Mouse (Mus musculus) CD4-positive, CD25-positive, alpha-beta regulatory T cell, adult 2 months (primary cell): ENCODE data around the gene Mtcl1.

Source experiments
- DNase-seq: peaks from one replicate; pipeline ENCODE4 v3.0.0-alpha.2; 2012; ENCODE audit warnings: low read depth, low spot score

Gene Mtcl1

DNA sequence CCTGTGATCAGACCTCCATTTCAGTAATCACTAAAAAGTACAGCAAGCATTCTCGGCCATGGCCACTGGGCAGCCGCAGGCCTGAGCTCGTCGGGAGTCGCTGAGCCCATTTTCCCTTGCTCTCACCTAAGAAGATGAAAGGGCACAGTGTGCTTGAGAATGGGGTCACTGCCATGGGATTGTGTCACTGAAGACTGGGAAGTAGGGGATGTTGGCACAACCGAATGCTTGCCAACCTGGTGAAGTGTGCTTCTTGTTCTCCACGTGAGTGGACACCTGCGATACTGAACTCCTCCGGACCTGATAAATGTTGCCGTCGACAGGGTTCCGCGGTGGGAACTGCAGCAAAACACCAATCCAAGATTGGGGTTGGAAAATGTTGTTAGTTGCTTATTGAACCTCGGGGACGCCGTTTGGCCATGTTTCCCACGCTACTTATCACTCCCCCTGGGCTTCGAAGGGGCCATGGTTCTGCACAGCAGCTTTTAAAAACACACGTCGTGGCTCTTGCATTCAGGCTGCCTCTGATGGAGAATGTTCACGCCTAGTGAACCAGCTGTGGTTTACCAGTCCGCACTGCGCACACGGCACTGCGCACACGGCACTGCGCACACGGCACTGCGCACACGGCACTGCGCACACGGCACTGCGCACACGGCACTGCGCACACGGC lies 85.6 kb downstream of the Mtcl1 start:
- DNase-seq: no peak

DNA sequence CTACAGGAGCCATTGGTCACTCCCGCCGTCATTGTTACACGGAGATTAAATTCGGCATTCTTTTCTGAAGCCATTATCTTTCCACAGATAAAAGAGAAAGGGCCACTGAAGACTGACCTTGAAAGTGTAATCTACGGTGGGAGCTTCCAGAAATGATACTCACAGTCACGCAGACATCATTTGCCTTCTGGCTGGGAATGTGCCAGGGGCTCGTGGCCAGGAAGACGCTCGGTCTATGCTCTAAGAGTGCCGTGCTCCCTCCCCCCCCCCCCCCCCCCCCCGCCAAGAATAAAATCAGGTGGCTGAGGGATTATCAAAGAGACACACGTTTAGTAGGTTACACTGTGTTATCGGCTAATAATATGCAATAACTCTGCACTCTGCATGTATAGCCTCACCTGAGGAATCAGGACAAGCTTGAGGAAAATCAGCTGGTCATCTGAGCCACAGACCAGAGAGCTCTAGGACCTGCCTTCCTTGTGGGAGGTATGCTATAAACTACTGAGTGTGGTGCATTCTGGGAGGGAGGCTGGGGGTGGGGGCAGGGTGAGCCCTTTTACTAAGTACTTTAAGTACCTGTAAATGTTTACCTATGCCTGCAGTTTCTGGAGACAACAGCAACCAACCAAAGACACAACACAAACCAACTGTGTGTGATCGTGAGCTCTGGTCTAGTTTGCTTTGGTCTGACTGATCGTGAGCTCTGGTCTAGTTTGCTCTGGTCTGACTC lies 87.1 kb downstream of the Mtcl1 start:
- DNase-seq: no peak

DNA sequence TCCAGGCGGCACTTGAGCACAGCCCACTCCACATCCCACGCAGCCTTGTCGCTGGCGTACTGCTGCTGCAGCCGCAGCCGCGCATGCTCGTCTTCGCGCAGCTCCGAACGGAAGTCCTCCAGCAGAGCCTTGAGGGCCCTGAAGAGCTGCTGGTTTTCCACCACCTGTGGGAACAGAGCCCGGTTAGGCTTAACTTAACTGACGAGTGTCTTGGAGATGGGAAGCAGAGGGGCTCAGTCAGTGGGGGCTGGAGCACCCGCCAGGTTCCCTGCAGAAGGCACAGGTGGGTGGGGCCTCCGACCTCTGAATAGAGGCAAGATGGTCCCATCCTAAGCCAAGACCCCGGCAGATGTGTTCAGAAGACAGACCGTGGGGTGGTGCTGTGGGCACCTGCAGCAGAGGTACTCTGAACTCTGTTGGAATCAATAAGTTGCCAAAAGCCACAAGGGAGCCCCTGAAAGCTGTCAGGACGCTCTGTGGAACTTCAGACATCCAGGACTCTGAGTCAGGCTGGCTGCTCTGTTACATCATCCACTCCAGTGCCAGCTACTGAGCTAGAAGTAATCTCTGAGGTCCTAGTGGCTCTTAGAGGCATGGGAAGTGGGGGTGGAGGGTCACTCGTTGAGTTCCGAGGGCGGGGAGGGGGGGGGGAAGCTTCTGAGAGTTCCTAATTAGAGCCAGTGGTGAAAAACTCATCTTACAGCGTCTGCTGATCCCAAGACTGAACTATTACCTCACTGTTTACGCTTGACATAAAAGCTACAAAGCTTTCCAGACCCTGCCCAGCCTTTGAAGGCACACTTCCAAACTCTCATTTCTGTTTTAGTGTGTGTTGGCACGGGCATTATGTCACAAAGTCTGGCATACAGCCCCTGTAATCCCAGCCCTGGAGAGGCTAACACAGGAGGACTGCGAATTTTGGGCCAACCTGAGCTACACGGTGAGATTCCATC lies 91.2 kb downstream of the Mtcl1 start:
- no peak for DNase-seq

DNA sequence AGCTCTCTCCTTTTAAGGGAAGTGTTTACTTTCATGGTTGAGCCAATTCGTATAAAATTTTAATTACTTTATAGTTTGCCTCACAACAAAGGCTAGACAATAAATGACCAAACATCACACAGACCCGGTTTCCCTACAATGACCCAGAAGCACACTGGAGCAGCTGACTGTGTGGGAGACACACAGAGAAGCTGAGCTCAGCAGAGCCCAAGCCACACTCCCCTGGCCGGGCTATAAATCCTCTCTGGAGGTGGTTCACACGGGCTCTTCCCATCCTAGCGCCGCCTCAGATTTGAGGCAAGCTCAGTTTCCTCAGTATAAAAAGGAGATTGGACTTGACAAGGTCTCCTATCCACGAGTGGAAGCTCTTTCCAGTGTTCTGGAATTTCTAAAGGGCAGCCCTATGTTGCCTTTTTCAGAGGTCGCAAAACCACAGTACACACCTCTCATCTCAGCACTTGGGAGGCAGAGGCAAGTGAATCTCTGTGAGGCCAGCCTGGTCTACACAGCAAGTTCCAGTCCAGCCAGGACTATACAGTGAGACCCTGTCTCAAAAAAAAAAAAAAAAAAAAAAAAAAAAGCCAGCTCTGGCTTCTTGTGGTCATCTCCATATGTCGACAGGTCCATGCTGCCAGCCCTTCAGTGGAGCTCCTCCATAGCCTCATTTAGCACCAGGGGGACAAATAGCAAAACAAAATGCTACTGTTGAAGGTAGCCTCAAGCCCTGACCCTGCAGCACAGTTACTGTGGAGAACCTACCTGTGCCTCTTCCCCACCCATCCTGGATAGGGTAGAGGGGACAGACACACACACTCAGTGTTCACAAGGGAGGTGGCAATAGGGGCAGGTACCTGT lies 92.2 kb downstream of the Mtcl1 start:
- no peak for DNase-seq

DNA sequence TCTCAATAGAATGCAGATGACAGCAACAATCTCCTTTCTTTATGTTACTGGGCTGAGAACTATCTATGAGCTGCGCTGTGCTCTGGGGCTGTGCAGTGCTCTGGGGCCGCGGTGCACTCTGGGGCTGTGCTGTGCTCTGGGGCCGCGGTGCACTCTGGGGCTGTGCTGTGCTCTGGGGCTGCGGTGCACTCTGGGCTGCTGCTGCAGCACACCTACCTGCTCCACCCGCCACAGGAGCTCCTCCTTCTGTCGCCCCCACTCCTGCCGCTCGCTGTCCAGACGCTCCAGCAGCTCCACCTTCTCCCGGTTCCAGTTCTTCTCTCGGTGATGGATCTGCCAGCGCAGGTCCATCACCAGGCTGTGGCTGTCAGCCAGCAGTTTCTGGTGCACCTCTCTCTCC lies 95.6 kb downstream of the Mtcl1 start:
- no peak for DNase-seq

DNA sequence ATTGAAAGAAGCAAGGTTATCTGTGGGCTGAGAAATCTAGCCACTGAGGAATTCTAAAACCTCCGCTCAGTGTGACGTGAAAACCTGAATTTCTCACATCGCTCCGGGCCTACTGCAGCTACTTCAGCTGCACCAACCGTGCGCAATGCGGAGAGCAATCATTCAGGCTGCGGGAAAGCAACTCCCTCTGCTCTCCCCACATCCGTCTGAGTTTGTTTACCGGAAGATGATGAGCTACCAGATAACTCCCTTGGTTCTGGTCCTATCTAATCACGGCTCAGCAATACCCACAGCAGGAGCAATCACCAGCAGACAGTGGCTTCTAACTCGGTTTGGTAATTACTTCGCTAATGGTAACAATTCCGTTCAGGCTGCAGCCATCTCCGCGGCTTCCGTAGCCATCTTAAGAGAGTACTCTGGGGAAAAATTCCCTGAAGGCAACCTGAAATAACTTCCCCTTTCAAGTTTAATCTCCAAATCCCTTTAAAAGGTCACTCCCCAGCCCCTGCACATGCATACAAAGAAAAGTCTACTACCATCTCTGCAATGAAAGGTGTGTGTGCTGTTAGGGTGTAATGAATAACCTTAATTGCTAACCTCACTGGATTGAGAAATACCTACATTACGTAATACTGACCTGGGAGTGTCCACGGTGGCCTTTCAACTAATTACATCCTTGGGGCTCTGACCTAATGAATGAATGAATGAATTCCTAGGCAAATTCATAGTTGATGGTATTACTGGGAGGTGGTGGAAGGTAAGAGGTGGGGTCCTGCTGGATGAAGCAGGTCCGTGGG lies 96.5 kb downstream of the Mtcl1 start:
- DNase-seq: no peak

DNA sequence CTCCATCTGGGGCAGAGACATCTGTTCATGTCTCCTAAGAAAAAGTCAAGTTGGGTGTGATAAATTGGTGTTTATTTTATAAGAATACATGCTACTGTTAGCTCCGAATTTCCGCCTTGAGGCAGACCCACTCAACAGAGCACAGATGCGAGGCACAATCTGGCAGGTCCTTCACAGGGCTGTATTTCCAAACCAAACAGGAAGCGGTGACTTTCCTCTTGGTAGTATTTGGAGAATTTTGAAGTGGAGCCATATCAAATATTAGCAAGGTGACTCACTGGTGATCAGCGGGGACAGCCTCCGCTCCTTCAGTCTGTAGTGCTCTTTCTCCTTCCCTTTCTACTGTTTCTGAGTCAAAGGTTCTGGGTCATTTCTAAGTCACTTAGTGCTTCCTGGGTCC lies 97.3 kb downstream of the Mtcl1 start:
- no peak for DNase-seq

DNA sequence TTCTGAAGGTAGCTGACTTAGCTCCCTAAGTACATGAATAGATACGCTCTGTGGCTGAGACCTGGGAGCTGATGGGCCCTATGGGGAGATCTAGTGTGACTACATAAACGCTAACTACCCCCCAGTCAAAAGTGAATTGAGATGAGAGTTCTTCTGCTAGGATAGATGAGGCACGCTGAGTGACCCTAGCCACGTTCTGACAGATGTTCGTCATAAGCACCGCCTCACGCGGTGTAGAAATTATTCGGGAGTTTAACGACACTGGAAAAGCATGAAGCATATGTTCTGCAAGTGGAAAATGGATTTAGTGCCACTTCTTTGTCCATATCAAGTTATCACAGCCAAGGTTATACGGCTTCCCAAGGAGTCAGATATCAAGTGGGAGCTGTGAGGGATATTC lies 98.9 kb downstream of the Mtcl1 start:
- DNase-seq: no peak

DNA sequence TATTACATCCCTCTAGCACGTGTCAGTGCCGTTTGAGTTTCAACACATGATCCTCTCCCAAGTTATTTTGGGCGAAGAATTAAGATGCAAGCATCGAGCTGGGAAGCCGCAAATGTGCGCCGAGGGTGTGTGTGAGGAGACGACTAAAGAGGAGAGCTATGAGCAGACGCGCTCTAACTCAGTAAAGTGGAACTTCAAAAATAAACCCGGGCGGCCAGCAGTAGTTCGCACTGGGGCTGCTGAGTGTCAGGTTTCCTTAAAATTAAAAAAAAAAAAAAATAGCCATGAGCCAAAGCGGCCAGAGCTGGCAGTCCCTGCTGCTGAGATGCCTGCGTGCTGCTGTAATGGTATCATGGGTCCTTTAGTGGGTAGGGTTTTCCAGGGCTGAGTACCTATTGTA lies 99.4 kb downstream of the Mtcl1 start:
- DNase-seq: no peak

DNA sequence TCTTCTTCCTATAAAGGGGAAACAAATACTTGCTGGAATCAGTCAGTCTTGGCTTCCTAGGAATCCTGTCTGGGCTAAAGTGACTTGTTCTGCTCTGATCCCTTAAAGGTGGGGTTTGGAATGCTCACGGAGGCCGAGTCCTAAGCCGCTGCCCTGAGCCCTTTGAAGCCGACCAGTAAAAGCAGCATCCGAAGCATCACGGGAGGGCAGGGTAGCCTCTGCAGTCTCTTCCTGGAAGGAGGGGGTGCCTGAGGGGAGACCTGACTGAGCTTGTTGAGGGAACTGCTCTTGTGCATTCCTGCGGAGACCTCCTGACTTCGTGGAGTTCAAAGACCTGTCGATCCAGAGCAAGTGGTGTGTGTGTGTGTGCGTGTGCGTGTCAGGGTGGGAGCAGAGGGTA lies 103.2 kb downstream of the Mtcl1 start:
- DNase-seq: no peak

DNA sequence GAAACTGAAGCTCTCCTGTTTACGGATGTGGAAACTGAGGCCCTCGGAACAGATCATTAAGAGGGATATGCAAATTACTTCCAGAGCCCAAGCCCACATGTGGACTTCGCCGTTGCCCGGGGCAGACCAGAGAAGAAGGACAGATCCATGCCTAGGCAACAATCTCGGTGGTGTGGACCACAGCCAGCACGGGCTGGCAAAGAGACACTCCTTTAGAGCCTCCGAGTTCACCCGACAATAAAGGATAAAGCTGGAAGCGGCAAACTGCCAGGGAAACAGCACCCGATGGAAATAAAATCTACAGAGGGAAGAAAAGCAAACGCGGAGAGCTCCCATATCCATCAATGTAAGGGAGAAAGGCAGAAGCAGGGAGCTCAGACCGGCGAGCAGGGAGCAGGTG lies 103.9 kb downstream of the Mtcl1 start:
- DNase-seq: no peak

DNA sequence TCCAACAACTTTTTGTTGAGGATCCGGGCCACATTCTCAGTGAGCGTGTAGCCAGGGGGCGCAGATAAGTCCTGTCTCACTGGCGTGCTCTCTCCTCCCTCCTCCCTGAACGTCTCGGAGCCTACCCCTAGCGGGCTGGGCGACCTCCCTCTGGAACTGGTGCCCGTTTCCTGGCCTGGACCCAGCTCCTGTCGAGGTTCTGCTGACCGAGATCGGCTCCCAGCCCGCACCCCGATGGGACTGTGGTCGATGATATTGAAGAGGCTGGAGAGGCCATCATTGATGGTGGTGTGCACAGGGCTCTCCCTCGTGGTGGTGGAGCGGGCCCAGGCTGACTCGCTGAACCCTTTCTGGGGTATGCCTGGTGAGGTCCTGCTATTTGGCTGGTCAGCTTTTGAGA lies 106.6 kb downstream of the Mtcl1 start:
- no peak for DNase-seq

DNA sequence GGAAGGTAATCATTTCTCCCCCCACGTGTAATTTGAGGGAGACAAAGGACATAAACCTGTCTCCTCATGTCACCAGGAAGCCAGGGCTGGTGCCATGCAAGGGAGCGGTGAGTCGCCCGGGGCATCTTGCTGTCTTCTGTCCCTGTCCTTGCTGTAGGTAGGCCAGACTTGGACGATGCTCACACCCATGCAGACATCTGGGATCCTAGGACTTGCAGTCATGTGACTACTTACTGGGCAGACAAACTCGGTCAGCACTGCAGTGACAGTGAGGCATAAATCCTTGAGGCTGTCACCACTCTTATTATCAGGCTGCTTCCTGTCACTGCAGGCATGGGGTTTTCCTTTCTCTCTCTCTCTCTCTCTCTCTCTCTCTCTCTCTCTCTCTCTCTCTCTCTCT lies 107.9 kb downstream of the Mtcl1 start:
- DNase-seq: no peak

DNA sequence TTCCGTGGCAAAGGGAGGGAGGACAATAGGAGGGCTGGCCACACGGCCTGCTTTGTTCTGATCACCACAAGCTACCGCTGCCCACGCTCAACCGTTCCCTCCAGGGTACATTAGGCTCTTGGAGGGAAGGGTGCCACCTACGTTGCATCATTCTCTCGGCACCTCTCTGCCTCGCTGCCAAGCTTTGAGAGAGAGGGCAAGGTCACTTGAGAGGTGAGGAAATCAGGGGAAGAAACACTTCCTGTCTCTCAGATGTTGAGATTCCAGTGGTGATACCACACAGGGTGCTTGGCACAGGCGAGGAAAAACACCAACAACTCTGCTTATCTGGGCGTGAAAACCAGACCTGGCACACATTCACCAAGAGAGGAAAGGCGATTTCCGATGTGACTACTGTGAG lies 108.8 kb downstream of the Mtcl1 start:
- no peak for DNase-seq

DNA sequence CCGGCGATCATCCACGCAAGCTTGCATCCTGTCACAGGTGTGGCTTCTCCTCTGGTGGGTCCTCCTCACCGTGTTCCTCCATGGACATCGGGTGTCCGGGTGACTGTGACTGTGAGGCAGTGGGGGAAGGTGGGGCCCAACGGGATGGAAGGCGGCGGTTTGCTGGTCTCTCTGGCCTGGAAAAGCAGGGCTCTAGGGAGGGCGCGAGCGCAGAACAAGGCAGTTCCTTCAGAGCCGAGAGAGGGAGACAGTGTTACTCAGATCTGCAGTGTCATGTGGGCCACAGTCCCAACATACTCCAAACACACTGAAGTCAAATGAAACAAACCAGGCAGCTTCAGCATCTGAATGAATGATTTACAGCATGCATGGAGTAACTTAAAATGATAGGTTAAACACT lies 111.6 kb downstream of the Mtcl1 start:
- no peak for DNase-seq

DNA sequence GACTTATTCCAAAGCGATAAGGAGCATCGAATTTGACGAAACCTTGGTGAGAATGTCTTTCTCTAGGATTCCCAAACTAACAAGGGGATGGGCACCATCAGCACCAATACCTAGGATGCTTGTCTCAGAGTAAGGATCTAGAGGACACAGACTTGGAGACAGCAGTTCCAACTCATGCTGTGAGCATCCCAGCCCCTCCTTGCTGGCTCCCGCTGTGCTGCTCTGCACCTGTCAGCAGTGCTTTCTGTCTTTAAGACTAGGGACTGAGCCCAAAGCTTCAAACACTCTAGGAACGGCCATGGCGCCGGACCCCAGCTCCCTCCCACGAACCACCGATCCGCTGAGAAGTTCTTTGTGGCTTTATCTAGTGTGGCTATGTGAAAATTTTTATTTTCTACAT lies 114.0 kb downstream of the Mtcl1 start:
- no peak for DNase-seq

DNA sequence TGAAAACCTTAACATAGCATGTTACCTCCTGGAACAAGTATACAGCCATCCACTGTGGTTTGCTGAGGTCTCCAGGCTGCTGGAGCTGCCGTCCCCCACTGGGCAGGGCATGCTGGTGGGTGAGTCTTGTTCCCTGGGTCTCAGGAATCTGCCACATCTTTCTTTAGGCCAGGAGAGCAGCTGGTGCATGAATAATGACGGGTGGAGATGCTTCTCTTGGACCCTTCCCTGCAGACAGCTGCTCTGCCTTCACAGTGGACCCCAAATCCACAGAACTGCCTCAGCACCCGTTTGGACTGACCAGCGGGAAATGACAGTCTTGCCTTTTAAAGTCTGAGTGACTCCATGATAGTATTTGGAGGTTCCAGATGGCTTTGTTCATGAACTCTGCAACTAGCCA lies 114.7 kb downstream of the Mtcl1 start:
- DNase-seq: no peak

DNA sequence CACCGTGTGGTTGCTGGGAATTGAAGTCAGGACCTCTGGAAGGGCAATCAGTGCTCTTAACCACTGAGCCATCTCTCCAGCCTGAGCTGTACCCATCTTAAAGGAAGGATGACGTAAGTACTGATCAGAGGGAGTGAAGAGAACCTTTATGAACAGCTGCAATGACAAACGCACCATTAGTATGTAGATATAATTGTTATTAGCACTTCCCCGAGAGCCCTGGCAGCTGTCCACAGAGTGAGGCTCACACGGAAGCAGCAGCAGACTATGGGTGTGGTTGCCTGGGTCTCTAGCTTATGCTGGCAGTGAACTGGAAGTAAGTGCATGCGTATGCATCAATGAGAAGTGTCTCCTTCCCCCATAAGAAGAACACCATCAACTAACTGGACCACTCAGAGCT lies 118.3 kb downstream of the Mtcl1 start:
- DNase-seq: no peak

DNA sequence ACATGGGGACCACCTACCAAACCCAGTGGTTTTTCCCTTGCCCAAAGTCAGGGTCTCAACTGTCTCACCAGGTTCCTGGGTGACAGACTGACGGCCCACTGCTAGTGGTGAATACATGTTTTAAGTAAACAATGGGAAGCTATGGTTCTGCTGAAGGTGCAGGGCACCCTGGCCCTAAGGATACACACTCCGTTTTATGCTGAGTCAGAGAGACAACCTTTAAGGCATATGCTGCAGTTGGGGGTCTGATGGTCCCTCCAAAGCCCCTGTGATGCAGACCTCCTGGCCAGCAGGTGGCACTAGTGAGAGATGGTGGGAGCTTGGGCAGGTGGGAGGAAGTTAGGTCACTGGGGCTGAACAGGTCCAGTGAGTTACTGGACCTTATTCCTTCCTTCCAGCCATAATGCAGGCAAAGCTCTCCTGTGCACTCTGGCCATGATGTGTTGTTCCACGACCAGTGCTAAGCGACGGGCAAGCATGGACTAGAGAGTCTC lies 123.0 kb downstream of the Mtcl1 start:
- no peak for DNase-seq

DNA sequence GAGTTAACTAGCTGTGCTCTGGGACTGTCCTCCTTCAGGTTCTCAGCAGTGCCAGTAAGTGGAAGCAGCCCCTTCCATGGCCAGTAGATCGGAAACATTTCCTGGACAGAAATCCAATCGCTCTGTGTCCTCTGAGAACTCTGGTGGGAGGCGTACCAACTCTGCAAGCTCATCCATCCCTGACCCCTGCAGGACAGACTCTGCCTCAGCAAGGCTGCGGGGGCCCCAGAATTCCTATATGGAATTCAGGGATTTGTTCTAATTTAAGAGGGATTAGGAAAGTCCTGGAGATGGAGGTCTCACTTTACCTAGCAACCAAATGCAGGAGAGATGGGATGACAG lies 123.4 kb downstream of the Mtcl1 start:
- no peak for DNase-seq
